Mouse (Mus musculus): ENCODE results near the gene Rapsn. TPM values are rescaled to one million over a fixed set of nuclear protein-coding genes. Genes with fewer than 3 reads are reported as not detected.
A peak's percentile ranks its signal among the peaks of the same experiment; 100 is the strongest.

Gene Rapsn
- polyA plus RNA-seq, 1 experiment from 2014 or later = 2.7 TPM

GRCm38 (mm10) chr2:91053934-91054382 lies 18.5 kb downstream of the Rapsn start, which contains the start of gene Psmc3:
Gene Psmc3, plus strand, starts transcription at chr2:91054009.
- Histone ChIP-seq H3K36me3 (peaks cover 42% of the 10 kb centered on the region), H3K4me1 (peaks cover 20% of the 10 kb centered on the region), H3K27ac (replicated peaks) (peak within 1 kb of the TSS; percentile 97), H3K9ac (replicated peaks) (peak within 1 kb of the TSS; percentile 70), H3K4me2 (peak within 1 kb of the TSS; percentile 85), H3K4me3 (replicated peaks) (peak within 1 kb of the TSS; percentile 72), H3K9me3 (replicated peaks) (no peaks in the 10 kb centered on the region), H3K27me3 (replicated peaks) (no peaks in the 10 kb centered on the region)
- WGBS = under 1% methylated on average over 40 of the region's 40 CpGs
- ATAC-seq (ENCODE audit: low FRiP score) = peak; percentile 99

- no peak for ATAC-seq (ENCODE audit: low FRiP score)
- Histone ChIP-seq H3K4me3 (replicated peaks) (no peak overlapping the region), H3K9ac (replicated peaks) (no peak overlapping the region), H3K27me3 (replicated peaks) (no peaks in the 10 kb centered on the region), H3K4me2 (no peak overlapping the region), H3K9me3 (replicated peaks) (no peaks in the 10 kb centered on the region), H3K36me3 (peaks cover 82% of the 10 kb centered on the region), H3K27ac (replicated peaks) (no peak overlapping the region), H3K4me1 (peaks cover 14% of the 10 kb centered on the region)
- WGBS = 95% methylated on average over 5 of the region's 5 CpGs
Measured at GRCm38 (mm10) chr2:91058435-91058834, 23.0 kb downstream of the Rapsn start.

GRCm38 (mm10) chr2:91059376-91059775 lies 24.0 kb downstream of the Rapsn start:
- no peak for ATAC-seq (ENCODE audit: low FRiP score)
- no peaks in the 10 kb centered on the region for H3K27me3 ChIP-seq (replicated peaks)
- no peaks in the 10 kb centered on the region for H3K9me3 ChIP-seq (replicated peaks)
- WGBS = 95% methylated on average over 2 of the region's 2 CpGs
- no peak overlapping the region for H3K27ac ChIP-seq (replicated peaks)
- H3K4me3 ChIP-seq (replicated peaks) = no peak overlapping the region
- H3K4me1 ChIP-seq = peaks cover 14% of the 10 kb centered on the region
- peaks cover 91% of the 10 kb centered on the region for H3K36me3 ChIP-seq
- no peak overlapping the region for H3K9ac ChIP-seq (replicated peaks)
- no peak overlapping the region for H3K4me2 ChIP-seq

- no peak for ATAC-seq (ENCODE audit: low FRiP score)
- Histone ChIP-seq H3K36me3 (peaks cover 88% of the 10 kb centered on the region), H3K4me3 (replicated peaks) (no peak overlapping the region), H3K9me3 (replicated peaks) (no peaks in the 10 kb centered on the region), H3K4me1 (peaks cover 1% of the 10 kb centered on the region; the same call in 1 of the 2 replicates), H3K27me3 (replicated peaks) (no peaks in the 10 kb centered on the region), H3K27ac (replicated peaks) (no peak overlapping the region), H3K9ac (replicated peaks) (no peak overlapping the region), H3K4me2 (no peak overlapping the region)
- 82% methylated on average over 10 of the region's 10 CpGs for WGBS
Measured at GRCm38 (mm10) chr2:91060544-91061355, 25.3 kb downstream of the Rapsn start.

GRCm38 (mm10) chr2:91061849-91062481 lies 26.5 kb downstream of the Rapsn start:
- H3K4me1 ChIP-seq = no peaks in the 10 kb centered on the region
- no peak for ATAC-seq (ENCODE audit: low FRiP score)
- 0 out of 2 replicates have a peak overlapping the region, but pooled peaks have one; percentile 25 for H3K27ac ChIP-seq (replicated peaks)
- H3K9me3 ChIP-seq (replicated peaks) = no peaks in the 10 kb centered on the region
- no peak overlapping the region for H3K4me3 ChIP-seq (replicated peaks)
- peaks cover 83% of the 10 kb centered on the region for H3K36me3 ChIP-seq
- WGBS = 82% methylated on average over 6 of the region's 6 CpGs
- no peak overlapping the region for H3K4me2 ChIP-seq
- no peaks in the 10 kb centered on the region for H3K27me3 ChIP-seq (replicated peaks)
- no peak overlapping the region; the same call in 1 of the 2 replicates for H3K9ac ChIP-seq (replicated peaks)

- no peak overlapping the region for H3K27ac ChIP-seq (replicated peaks)
- 94% methylated on average over 16 of the region's 16 CpGs for WGBS
- peaks cover 75% of the 10 kb centered on the region for H3K36me3 ChIP-seq
- no peak overlapping the region for H3K4me3 ChIP-seq (replicated peaks)
- H3K27me3 ChIP-seq (replicated peaks) = no peaks in the 10 kb centered on the region
- no peak overlapping the region for H3K4me2 ChIP-seq
- H3K9ac ChIP-seq (replicated peaks) = no peak overlapping the region
- H3K9me3 ChIP-seq (replicated peaks) = no peaks in the 10 kb centered on the region
- peaks cover 1% of the 10 kb centered on the region for H3K4me1 ChIP-seq
- ATAC-seq (ENCODE audit: low FRiP score) = no peak
Measured at GRCm38 (mm10) chr2:91062779-91063606, 27.6 kb downstream of the Rapsn start.

GRCm38 (mm10) chr2:91064211-91064610 lies 28.8 kb downstream of the Rapsn start:
- Histone ChIP-seq H3K9me3 (replicated peaks) (no peaks in the 10 kb centered on the region), H3K36me3 (peaks cover 63% of the 10 kb centered on the region), H3K4me1 (peaks cover 13% of the 10 kb centered on the region), H3K27ac (replicated peaks) (no peak overlapping the region), H3K9ac (replicated peaks) (no peak overlapping the region), H3K27me3 (replicated peaks) (no peaks in the 10 kb centered on the region), H3K4me2 (no peak overlapping the region), H3K4me3 (replicated peaks) (no peak overlapping the region)
- WGBS = 90% methylated on average over 6 of the region's 6 CpGs
- no peak for ATAC-seq (ENCODE audit: low FRiP score)

- WGBS = 53% methylated on average over 3 of the region's 3 CpGs
- Histone ChIP-seq H3K9ac (replicated peaks) (no peak overlapping the region), H3K9me3 (replicated peaks) (no peaks in the 10 kb centered on the region), H3K4me2 (no peak overlapping the region), H3K36me3 (peaks cover 50% of the 10 kb centered on the region), H3K4me3 (replicated peaks) (no peak overlapping the region), H3K4me1 (peaks cover 19% of the 10 kb centered on the region), H3K27me3 (replicated peaks) (no peaks in the 10 kb centered on the region), H3K27ac (replicated peaks) (no peak overlapping the region)
- ATAC-seq (ENCODE audit: low FRiP score) = no peak
Measured at GRCm38 (mm10) chr2:91065544-91065943, 30.1 kb downstream of the Rapsn start.

- Histone ChIP-seq H3K27me3 (replicated peaks) (no peaks in the 10 kb centered on the region), H3K9ac (replicated peaks) (no peak overlapping the region), H3K4me1 (peaks cover 28% of the 10 kb centered on the region), H3K36me3 (peaks cover 42% of the 10 kb centered on the region), H3K9me3 (replicated peaks) (no peaks in the 10 kb centered on the region), H3K4me2 (no peak overlapping the region), H3K4me3 (replicated peaks) (no peak overlapping the region), H3K27ac (replicated peaks) (no peak overlapping the region)
- no peak for ATAC-seq (ENCODE audit: low FRiP score)
- WGBS = 82% methylated on average over 3 of the region's 3 CpGs
Measured at GRCm38 (mm10) chr2:91066455-91066854, 31.0 kb downstream of the Rapsn start.

- Histone ChIP-seq H3K4me3 (replicated peaks) (peak overlapping the region; percentile 71), H3K9ac (replicated peaks) (peak overlapping the region; percentile 66), H3K4me2 (peak overlapping the region; percentile 80), H3K9me3 (replicated peaks) (no peaks in the 10 kb centered on the region), H3K36me3 (peaks cover 23% of the 10 kb centered on the region), H3K27ac (replicated peaks) (0 out of 2 replicates have a peak overlapping the region, but pooled peaks have one; percentile 88), H3K4me1 (peaks cover 30% of the 10 kb centered on the region), H3K27me3 (replicated peaks) (no peaks in the 10 kb centered on the region)
- 62% methylated on average over 13 of the region's 13 CpGs for WGBS
- no peak for ATAC-seq (ENCODE audit: low FRiP score)
Measured at GRCm38 (mm10) chr2:91068162-91068871, 32.9 kb downstream of the Rapsn start.

GRCm38 (mm10) chr2:91068872-91069165 lies 33.4 kb downstream of the Rapsn start:
- Histone ChIP-seq H3K4me1 (peaks cover 30% of the 10 kb centered on the region), H3K4me2 (peak overlapping the region; percentile 80), H3K9ac (replicated peaks) (peak overlapping the region; percentile 66), H3K4me3 (replicated peaks) (peak overlapping the region; percentile 71), H3K36me3 (peaks cover 18% of the 10 kb centered on the region), H3K9me3 (replicated peaks) (no peaks in the 10 kb centered on the region), H3K27ac (replicated peaks) (0 out of 2 replicates have a peak overlapping the region, but pooled peaks have one; percentile 88), H3K27me3 (replicated peaks) (no peaks in the 10 kb centered on the region)
- ATAC-seq (ENCODE audit: low FRiP score) = no peak
- 42% methylated on average over 6 of the region's 6 CpGs for WGBS

Data from neural tube, embryonic 15.5 days (tissue).